Mouse (Mus musculus): ENCODE measurements around the gene Ctu1. TPM values are rescaled to one million over a fixed set of nuclear protein-coding genes. Genes with fewer than 3 reads are reported as not detected.
"Not testable (repeated sequence)": the region's sequence is repeated elsewhere in the genome, so short reads cannot be mapped to it uniquely, and the experiment has no call there.

The Ctu1 gene
- polyA plus RNA-seq, 1 experiment from 2014 or later: 17.1 TPM

DNA sequence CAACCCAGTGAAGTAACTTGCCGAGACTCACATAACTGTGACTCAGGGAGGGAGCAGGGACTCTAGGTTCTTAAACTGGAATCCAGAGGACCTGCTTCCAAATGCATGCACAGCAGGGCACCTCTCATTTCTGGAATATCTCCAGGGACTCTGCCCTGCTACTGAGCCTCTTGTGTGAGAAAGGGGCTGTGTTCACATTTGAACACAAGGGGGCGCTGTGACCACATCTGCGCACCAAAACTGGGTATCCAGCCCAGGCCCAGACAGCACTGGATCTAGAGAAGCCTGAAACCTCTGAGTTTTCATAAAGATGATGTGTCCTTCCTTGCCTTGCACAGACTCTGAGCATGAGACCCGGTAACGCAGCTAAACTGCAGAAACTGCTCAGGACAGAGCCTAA, 9.1 kb downstream of the Ctu1 start:
- Histone ChIP-seq H3K4me2 (replicated peaks) (no peak overlapping the region), H3K27ac (replicated peaks) (no peak overlapping the region), H3K36me3 (peaks cover 25% of the 10 kb centered on the region), H3K27me3 (no peaks in the 10 kb centered on the region), H3K4me1 (no peaks in the 10 kb centered on the region), H3K9me3 (replicated peaks) (0 out of 2 replicates have a peak, but pooled peaks cover 5% of the 10 kb centered on the region), H3K4me3 (replicated peaks) (no peak overlapping the region), H3K9ac (no peak overlapping the region)
- WGBS: 21% methylated on average over 5 of the region's 5 CpGs
- no peak for ATAC-seq (ENCODE audit: insufficient number of reproducible peaks, low FRiP score, low TSS enrichment, low read depth)

DNA sequence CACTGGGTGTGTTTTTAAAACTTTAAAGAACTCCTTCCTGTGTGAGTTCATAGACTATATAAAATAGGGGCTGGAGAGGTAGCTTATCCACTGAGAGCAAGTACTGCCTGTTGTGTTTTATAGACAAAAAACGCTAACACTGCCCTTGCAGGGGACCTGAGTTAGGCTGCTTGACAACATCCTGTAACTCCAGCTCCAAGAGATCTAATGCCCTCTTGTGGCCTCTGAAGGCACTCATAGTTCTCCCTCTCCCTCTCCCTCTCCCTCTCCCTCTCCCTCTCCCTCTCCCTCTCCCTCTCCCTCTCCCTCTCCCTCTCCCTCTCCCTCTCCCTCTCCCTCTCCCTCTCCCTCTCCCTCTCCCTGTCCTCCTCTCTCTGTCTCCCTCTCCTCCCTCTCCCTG, 10.7 kb downstream of the Ctu1 start:
- H3K9me3 ChIP-seq (replicated peaks); H3K27me3 ChIP-seq; H3K4me1 ChIP-seq; H3K27ac ChIP-seq (replicated peaks); H3K4me2 ChIP-seq (replicated peaks); H3K9ac ChIP-seq; ATAC-seq (ENCODE audit: insufficient number of reproducible peaks, low FRiP score, low TSS enrichment, low read depth); H3K4me3 ChIP-seq (replicated peaks); H3K36me3 ChIP-seq: not testable (repeated sequence)
- WGBS: 35% methylated on average over 1 of the region's 1 CpGs

DNA sequence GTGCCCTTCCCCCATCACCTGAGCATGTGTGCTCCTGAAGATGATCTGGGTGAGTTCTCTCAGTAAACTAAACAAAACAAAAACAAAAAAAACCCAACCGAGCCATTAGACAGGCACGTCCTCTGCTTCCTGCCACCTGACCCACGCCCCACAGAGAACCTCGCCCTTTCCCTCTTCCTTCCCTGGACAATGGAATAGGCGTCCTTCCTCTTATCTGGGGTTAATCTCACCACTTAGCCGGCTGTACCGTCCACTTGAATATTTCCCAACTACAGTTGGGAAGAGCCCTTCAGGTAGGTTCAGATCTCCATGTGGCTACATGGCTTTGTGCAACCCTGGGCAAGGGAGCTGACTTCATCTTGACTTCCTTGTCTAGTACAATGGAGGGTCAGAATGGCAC, 13.3 kb downstream of the Ctu1 start:
- 63% methylated on average over 7 of the region's 7 CpGs for WGBS
- Histone ChIP-seq H3K4me2 (replicated peaks) (no peak overlapping the region), H3K36me3 (no peaks in the 10 kb centered on the region), H3K4me3 (replicated peaks) (no peak overlapping the region), H3K27ac (replicated peaks) (no peak overlapping the region), H3K9me3 (replicated peaks) (no peaks in the 10 kb centered on the region), H3K9ac (no peak overlapping the region), H3K4me1 (no peaks in the 10 kb centered on the region), H3K27me3 (no peaks in the 10 kb centered on the region)
- no peak for ATAC-seq (ENCODE audit: insufficient number of reproducible peaks, low FRiP score, low TSS enrichment, low read depth)

DNA sequence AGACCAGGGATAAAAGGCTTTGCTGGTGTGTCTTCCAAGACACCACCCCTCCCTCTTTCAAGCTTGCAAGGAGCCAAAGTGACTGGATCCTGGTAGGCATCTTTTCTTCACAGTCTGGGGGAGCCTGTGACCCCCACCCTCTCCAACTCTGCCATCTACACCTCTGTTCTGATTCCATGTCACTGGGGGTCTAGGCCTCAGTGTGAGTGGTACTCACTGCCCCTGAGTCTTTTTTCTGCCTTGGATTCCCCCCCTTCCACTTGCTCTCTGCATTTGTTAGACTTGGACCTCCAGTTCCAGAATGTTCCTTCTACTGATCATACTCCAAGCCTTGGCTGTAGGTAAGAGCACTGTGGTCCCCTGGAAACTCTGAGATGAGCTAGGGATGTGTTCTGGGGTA, 18.3 kb downstream of the Ctu1 start, which contains the start of gene Klk14:
TSS of gene Klk14 (plus strand) at position 301 of the 400 bp plus-strand sequence.
- no peak within 1 kb of the TSS for H3K9ac ChIP-seq
- H3K4me1 ChIP-seq: no peaks in the 10 kb centered on the region
- H3K4me2 ChIP-seq (replicated peaks): no peak within 1 kb of the TSS
- H3K36me3 ChIP-seq: no peaks in the 10 kb centered on the region
- no peak for ATAC-seq (ENCODE audit: insufficient number of reproducible peaks, low FRiP score, low TSS enrichment, low read depth)
- H3K27me3 ChIP-seq: no peaks in the 10 kb centered on the region
- H3K9me3 ChIP-seq (replicated peaks): no peaks in the 10 kb centered on the region
- no peak within 1 kb of the TSS for H3K4me3 ChIP-seq (replicated peaks)
- no peak within 1 kb of the TSS for H3K27ac ChIP-seq (replicated peaks)

DNA sequence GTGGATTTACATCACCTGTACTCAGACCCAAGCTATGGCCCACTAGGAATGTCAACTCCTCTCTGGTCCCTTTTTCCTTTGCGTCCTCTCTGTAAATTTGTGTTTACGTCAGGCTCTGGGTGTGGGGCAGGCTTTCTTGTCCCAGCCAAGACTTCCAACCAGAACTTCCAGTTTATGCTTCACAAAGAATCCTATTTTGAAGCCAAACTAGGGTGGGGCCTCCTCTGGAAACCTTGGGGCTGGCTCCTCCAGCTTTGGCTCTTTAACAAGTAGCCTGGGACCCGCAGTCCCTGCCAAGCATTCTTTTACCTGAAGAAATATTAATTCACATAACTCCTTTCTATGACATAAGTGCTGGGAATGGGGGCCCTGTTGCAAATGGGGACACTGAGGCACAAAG, 38.2 kb downstream of the Ctu1 start:
- no peak overlapping the region for H3K4me2 ChIP-seq (replicated peaks)
- peak overlapping the region; percentile 17; the same call in 1 of the 2 replicates for H3K27ac ChIP-seq (replicated peaks)
- H3K4me3 ChIP-seq (replicated peaks): no peak overlapping the region
- ATAC-seq (ENCODE audit: insufficient number of reproducible peaks, low FRiP score, low TSS enrichment, low read depth): no peak
- H3K27me3 ChIP-seq: no peaks in the 10 kb centered on the region
- H3K9me3 ChIP-seq (replicated peaks): no peaks in the 10 kb centered on the region
- H3K36me3 ChIP-seq: no peaks in the 10 kb centered on the region
- WGBS: 67% methylated on average over 3 of the region's 3 CpGs
- peaks cover 13% of the 10 kb centered on the region for H3K4me1 ChIP-seq
- H3K9ac ChIP-seq: no peak overlapping the region

DNA sequence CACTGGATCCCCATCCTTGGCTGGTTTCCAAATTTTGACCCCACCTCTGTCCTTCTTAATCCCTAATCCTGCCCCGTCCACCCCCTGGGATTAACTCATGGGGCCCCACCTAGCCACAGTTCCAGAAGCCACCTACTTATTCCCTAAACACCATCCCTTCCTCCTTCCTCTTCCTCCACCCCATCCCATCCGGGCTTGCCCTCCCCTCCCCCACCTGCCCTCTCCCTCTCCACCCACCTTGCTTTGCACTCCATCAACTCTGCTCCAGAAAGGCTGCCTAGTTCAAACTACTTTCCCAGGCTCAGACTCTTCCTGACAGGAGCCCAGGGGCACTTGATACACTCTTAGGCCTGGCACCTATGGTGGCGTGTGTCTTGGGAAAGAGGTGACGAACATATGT, 40.5 kb downstream of the Ctu1 start, which contains the start of gene Klk13:
TSS of gene Klk13 (plus strand) at position 301 of the 400 bp plus-strand sequence.
- Histone ChIP-seq H3K9ac (no peak within 1 kb of the TSS), H3K4me3 (replicated peaks) (peak within 1 kb of the TSS; percentile 19), H3K4me1 (peaks cover 13% of the 10 kb centered on the region), H3K36me3 (no peaks in the 10 kb centered on the region), H3K27ac (replicated peaks) (no peak within 1 kb of the TSS), H3K27me3 (no peaks in the 10 kb centered on the region), H3K4me2 (replicated peaks) (peak within 1 kb of the TSS; percentile 34), H3K9me3 (replicated peaks) (no peaks in the 10 kb centered on the region)
- ATAC-seq (ENCODE audit: insufficient number of reproducible peaks, low FRiP score, low TSS enrichment, low read depth): no peak
- WGBS: 57% methylated on average over 4 of the region's 4 CpGs

DNA sequence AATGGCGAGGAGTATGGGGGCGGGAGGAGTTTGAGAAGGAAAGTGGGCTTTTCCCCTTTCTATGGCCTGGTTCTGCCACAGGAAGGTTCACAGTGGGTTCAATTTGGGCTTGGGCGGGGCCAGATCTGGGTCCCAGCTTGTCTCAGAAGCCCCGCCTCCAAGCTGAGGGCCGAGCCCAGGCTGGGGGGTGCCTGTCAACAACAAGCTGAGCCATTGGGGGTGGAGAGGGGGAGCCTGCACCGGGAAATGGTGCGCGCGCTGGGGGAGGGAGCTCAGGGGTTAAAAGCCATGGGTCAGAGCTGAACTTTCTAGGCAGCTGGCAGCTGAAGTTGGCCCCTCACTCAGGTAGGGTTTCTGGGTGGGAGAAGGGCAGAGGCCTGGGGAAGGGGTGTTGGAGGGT, 41.1 kb downstream of the Ctu1 start:
- H3K4me2 ChIP-seq (replicated peaks): peak overlapping the region; percentile 34
- peaks cover 13% of the 10 kb centered on the region for H3K4me1 ChIP-seq
- no peak for ATAC-seq (ENCODE audit: insufficient number of reproducible peaks, low FRiP score, low TSS enrichment, low read depth)
- no peaks in the 10 kb centered on the region for H3K9me3 ChIP-seq (replicated peaks)
- H3K36me3 ChIP-seq: no peaks in the 10 kb centered on the region
- H3K27ac ChIP-seq (replicated peaks): no peak overlapping the region
- 5% methylated on average over 9 of the region's 9 CpGs for WGBS
- peak overlapping the region; percentile 19 for H3K4me3 ChIP-seq (replicated peaks)
- H3K9ac ChIP-seq: no peak overlapping the region
- H3K27me3 ChIP-seq: no peaks in the 10 kb centered on the region

DNA sequence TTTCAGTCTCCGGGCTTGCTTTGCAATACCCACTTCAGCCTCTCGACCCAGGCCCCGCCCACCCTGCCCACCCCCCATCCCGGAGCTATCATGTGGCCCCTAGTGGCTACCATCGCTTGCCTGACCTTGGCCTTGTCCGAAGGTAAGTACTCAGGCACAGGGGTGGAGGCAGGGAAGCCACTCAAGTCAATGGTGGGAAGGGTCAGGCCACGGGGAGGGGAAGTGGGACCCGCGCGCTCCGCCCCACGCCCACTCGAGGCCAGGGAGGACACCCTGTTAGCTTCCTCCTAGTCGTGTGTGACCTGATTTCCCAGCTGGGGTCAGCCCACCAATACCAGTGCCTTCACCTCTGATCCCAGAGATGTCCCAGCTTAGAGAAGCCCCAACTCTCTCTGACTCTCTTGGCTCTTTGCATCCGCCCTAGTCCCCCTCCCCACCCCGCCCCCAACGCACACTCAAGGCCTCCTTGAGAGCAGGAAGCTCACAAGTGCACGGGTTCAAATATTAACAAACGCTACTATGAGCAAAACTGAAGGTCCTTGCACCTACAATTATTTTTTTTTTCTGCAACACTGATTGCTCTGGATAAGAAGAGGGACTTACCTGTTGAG, 42.0 kb downstream of the Ctu1 start:
- Histone ChIP-seq H3K4me1 (peaks cover 13% of the 10 kb centered on the region), H3K36me3 (no peaks in the 10 kb centered on the region), H3K4me3 (replicated peaks) (peak overlapping the region; percentile 19), H3K9ac (no peak overlapping the region), H3K9me3 (replicated peaks) (no peaks in the 10 kb centered on the region), H3K27me3 (no peaks in the 10 kb centered on the region), H3K27ac (replicated peaks) (no peak overlapping the region), H3K4me2 (replicated peaks) (peak overlapping the region; percentile 34)
- ATAC-seq (ENCODE audit: insufficient number of reproducible peaks, low FRiP score, low TSS enrichment, low read depth): no peak
- 7% methylated on average over 19 of the region's 19 CpGs for WGBS

Other genes with a start within 250 kb of the Ctu1 start
- gene Lim2, start 244.3 kb upstream of the Ctu1 start, polyA plus RNA-seq (2015; fragmentation: Nextera tagmentation; extraction: Ambion mirVana): not detected in 2 replicates
- gene Nkg7, start 234.9 kb upstream of the Ctu1 start, polyA plus RNA-seq (2015; fragmentation: Nextera tagmentation; extraction: Ambion mirVana): 2.1 and 3.2 TPM in 2 replicates
- not detected in 2 replicates for gene Cldnd2, start 231.2 kb upstream of the Ctu1 start, polyA plus RNA-seq (2015; fragmentation: Nextera tagmentation; extraction: Ambion mirVana)
- gene Etfb, start 227.9 kb upstream of the Ctu1 start, polyA plus RNA-seq (2015; fragmentation: Nextera tagmentation; extraction: Ambion mirVana): 258 and 284 TPM in 2 replicates
- 0.26 and 0.94 TPM in 2 replicates for gene Gm45233, start 227.9 kb upstream of the Ctu1 start, polyA plus RNA-seq (2015; fragmentation: Nextera tagmentation; extraction: Ambion mirVana)
- gene Vsig10l, start 208.9 kb upstream of the Ctu1 start, polyA plus RNA-seq (2015; fragmentation: Nextera tagmentation; extraction: Ambion mirVana): 13.6 and 15.3 TPM in 2 replicates
- gene Iglon5, start 181.9 kb upstream of the Ctu1 start, polyA plus RNA-seq (2015; fragmentation: Nextera tagmentation; extraction: Ambion mirVana): 1.1 and 1.5 TPM in 2 replicates
- not detected in 2 replicates for gene 4931406B18Rik, start 166.1 kb upstream of the Ctu1 start, polyA plus RNA-seq (2015; fragmentation: Nextera tagmentation; extraction: Ambion mirVana)
- gene Cd33, start 127.6 kb upstream of the Ctu1 start, polyA plus RNA-seq (2015; fragmentation: Nextera tagmentation; extraction: Ambion mirVana): 1.9 and 2.8 TPM in 2 replicates
- gene Zfp658, start 109.8 kb upstream of the Ctu1 start, polyA plus RNA-seq (2015; fragmentation: Nextera tagmentation; extraction: Ambion mirVana): 3.8 and 4.0 TPM in 2 replicates
- 13.6 and 13.7 TPM in 2 replicates for gene Zfp719, start 92.4 kb upstream of the Ctu1 start, polyA plus RNA-seq (2015; fragmentation: Nextera tagmentation; extraction: Ambion mirVana)
- 0.24 and 0.45 TPM in 2 replicates for gene Zfp819, start 64.8 kb upstream of the Ctu1 start, polyA plus RNA-seq (2015; fragmentation: Nextera tagmentation; extraction: Ambion mirVana)
- not detected in 2 replicates for gene Ceacam18, start 37.3 kb upstream of the Ctu1 start, polyA plus RNA-seq (2015; fragmentation: Nextera tagmentation; extraction: Ambion mirVana)
- 1.0 and 1.7 TPM in 2 replicates for gene Siglece, start 11.9 kb upstream of the Ctu1 start, polyA plus RNA-seq (2015; fragmentation: Nextera tagmentation; extraction: Ambion mirVana)
- 1.3 and 2.4 TPM in 2 replicates for gene Klk14, start 18.4 kb downstream of the Ctu1 start, polyA plus RNA-seq (2015; fragmentation: Nextera tagmentation; extraction: Ambion mirVana)
- gene Klk13, start 40.6 kb downstream of the Ctu1 start, polyA plus RNA-seq (2015; fragmentation: Nextera tagmentation; extraction: Ambion mirVana): 18.3 and 18.5 TPM in 2 replicates
- 3.0 and 3.5 TPM in 2 replicates for gene Klk12, start 96.9 kb downstream of the Ctu1 start, polyA plus RNA-seq (2015; fragmentation: Nextera tagmentation; extraction: Ambion mirVana)
- gene Klk11, start 102.6 kb downstream of the Ctu1 start, polyA plus RNA-seq (2015; fragmentation: Nextera tagmentation; extraction: Ambion mirVana): 24.3 and 25.3 TPM in 2 replicates
- 71.8 and 83.4 TPM in 2 replicates for gene Klk10, start 109.0 kb downstream of the Ctu1 start, polyA plus RNA-seq (2015; fragmentation: Nextera tagmentation; extraction: Ambion mirVana)
- 3.8 and 6.7 TPM in 2 replicates for gene Klk9, start 119.9 kb downstream of the Ctu1 start, polyA plus RNA-seq (2015; fragmentation: Nextera tagmentation; extraction: Ambion mirVana)
- 65.3 and 67.5 TPM in 2 replicates for gene Klk8, start 125.6 kb downstream of the Ctu1 start, polyA plus RNA-seq (2015; fragmentation: Nextera tagmentation; extraction: Ambion mirVana)
- gene Klk7, start 139.3 kb downstream of the Ctu1 start, polyA plus RNA-seq (2015; fragmentation: Nextera tagmentation; extraction: Ambion mirVana): 16.7 and 19.1 TPM in 2 replicates
- 2.0 and 2.3 TPM in 2 replicates for gene Klk6, start 152.5 kb downstream of the Ctu1 start, polyA plus RNA-seq (2015; fragmentation: Nextera tagmentation; extraction: Ambion mirVana)
- 19.3 and 23.5 TPM in 2 replicates for gene Klk5, start 170.0 kb downstream of the Ctu1 start, polyA plus RNA-seq (2015; fragmentation: Nextera tagmentation; extraction: Ambion mirVana)
- 0.13 and 0.21 TPM in 2 replicates for gene Klk4, start 209.1 kb downstream of the Ctu1 start, polyA plus RNA-seq (2015; fragmentation: Nextera tagmentation; extraction: Ambion mirVana)

Data from embryonic facial prominence, embryonic 15.5 days (tissue).